Mouse (Mus musculus): Measurements from ENCODE around the gene Fam162b. TPM values are rescaled to one million over a fixed set of nuclear protein-coding genes. Genes with fewer than 3 reads are reported as not detected.

Gene Fam162b
- polyA plus RNA-seq (2015; fragmentation: Nextera tagmentation; extraction: Ambion mirVana) = 50.3 and 55.9 TPM in 2 replicates

DNA sequence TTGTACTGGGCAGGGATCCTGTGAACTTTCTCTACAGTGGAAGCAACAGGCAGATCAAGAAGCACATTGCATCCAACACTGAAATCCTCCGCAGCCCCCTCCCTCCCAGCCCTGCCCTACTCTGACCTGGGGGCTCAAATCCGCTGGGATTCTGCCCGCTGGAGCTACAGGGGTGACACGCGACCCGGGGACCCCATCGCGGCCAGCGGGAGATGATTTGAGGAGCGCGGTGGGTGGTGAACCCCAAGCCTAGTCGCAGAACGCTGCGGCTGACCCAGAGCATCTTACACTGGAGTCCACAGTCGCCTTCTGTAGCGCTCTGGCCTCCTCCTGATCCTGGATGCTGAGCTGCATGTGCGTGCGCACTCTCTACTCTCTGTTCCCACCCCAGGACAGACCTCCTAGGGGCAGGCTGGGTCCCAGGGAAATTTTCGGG is at the start of gene Fam162b:
Gene Fam162b, minus strand, starts transcription at position 379 of the 436 bp plus-strand sequence.
- Histone ChIP-seq H3K27me3 (ENCODE audit: control insufficient read depth, insufficient read depth, low read depth, low read length) (no peaks in the 10 kb centered on the region; the same call in 1 of the 2 replicates), H3K9ac (ENCODE audit: low read length) (peak within 1 kb of the TSS; percentile 60), H3K9me3 (ENCODE audit: control insufficient read depth, low read length) (no peaks in the 10 kb centered on the region), H3K4me3 (ENCODE audit: low read length) (peak within 1 kb of the TSS; percentile 47), H3K36me3 (ENCODE audit: control insufficient read depth, insufficient read depth, low read length) (no peaks in the 10 kb centered on the region), H3K4me2 (ENCODE audit: low read depth, low read length) (peak within 1 kb of the TSS; percentile 72), H3K4me1 (replicated peaks; ENCODE audit: control insufficient read depth, insufficient read depth, low read length) (peaks cover 2% of the 10 kb centered on the region; the same call in 1 of the 2 replicates), H3K27ac (ENCODE audit: low read length) (0 out of 2 replicates have a peak within 1 kb of the TSS, but pooled peaks have one; percentile 13)
- WGBS = 4% methylated on average over 19 of the region's 19 CpGs
- peak; percentile 84 for ATAC-seq (ENCODE audit: low read depth)

- H3K36me3 ChIP-seq (ENCODE audit: control insufficient read depth, insufficient read depth, low read length) = no peaks in the 10 kb centered on the region
- peak; percentile 97 for ATAC-seq (ENCODE audit: low read depth)
- 14% methylated on average over 8 of the region's 8 CpGs for WGBS
- H3K27me3 ChIP-seq (ENCODE audit: control insufficient read depth, insufficient read depth, low read depth, low read length) = no peaks in the 10 kb centered on the region
- H3K4me1 ChIP-seq (replicated peaks; ENCODE audit: control insufficient read depth, insufficient read depth, low read length) = 0 out of 2 replicates have a peak, but pooled peaks cover 3% of the 10 kb centered on the region
- no peaks in the 10 kb centered on the region for H3K9me3 ChIP-seq (ENCODE audit: control insufficient read depth, low read length)
- peak within 1 kb of the TSS; percentile 85 for H3K27ac ChIP-seq (ENCODE audit: low read length)
- no peak within 1 kb of the TSS for H3K9ac ChIP-seq (ENCODE audit: low read length)
- peak within 1 kb of the TSS; percentile 11; the same call in 1 of the 2 replicates for H3K4me2 ChIP-seq (ENCODE audit: low read depth, low read length)
- H3K4me3 ChIP-seq (ENCODE audit: low read length) = no peak within 1 kb of the TSS
Observed at GRCm38 (mm10) chr10:51631411-51632136, 41.3 kb upstream of the Fam162b start, which contains the start of gene Gprc6a. Gprc6a (minus strand) TSS chr10:51631461.

DNA sequence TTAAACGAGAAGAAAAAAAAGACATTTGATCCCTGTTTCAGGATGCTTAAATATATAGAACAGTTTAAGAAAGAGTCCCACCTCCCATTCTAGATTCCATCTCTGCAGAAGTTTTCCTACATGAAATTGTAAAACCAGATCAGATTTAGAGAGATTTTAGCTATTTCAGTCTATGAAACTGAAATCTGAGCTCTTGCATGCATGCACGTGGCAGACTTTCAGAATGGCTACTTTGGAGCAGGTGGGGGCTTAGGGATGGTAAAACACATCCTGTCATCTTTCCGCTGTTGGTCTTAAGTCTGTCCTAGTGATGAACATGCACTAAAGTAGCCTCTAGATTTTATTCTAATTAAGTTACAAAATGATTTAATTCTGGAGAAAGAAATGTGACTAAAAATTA is 30.9 kb upstream of the Fam162b start:
- Histone ChIP-seq H3K4me2 (ENCODE audit: low read depth, low read length) (no peak overlapping the region), H3K27me3 (ENCODE audit: control insufficient read depth, insufficient read depth, low read depth, low read length) (no peaks in the 10 kb centered on the region), H3K4me1 (replicated peaks; ENCODE audit: control insufficient read depth, insufficient read depth, low read length) (no peaks in the 10 kb centered on the region), H3K4me3 (ENCODE audit: low read length) (no peak overlapping the region), H3K9me3 (ENCODE audit: control insufficient read depth, low read length) (no peaks in the 10 kb centered on the region), H3K9ac (ENCODE audit: low read length) (no peak overlapping the region), H3K36me3 (ENCODE audit: control insufficient read depth, insufficient read depth, low read length) (no peaks in the 10 kb centered on the region), H3K27ac (ENCODE audit: low read length) (no peak overlapping the region)
- no peak for ATAC-seq (ENCODE audit: low read depth)
- WGBS = 76% methylated on average over 3 of the region's 3 CpGs

DNA sequence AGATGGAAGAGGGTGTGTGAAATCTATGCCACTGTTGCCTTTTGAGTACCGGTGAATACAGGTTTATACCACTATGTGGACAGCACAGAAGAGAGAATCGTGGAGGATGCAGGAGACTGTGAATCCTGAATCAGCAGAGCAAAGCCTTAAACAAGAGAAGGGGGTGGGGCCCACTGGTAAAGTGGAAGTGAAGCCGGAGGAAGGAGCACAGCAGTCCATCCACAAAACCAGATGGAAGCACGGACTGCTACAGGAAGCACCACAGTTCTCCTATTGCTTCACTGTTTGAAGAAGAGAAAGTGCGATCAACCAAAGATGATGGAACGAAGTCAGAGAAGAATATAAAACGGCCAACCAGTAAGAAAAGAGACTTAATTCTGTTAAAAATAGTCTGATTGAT is 29.8 kb upstream of the Fam162b start:
- ATAC-seq (ENCODE audit: low read depth) = no peak
- H3K4me2 ChIP-seq (ENCODE audit: low read depth, low read length) = no peak overlapping the region
- H3K27ac ChIP-seq (ENCODE audit: low read length) = no peak overlapping the region
- H3K9me3 ChIP-seq (ENCODE audit: control insufficient read depth, low read length) = no peaks in the 10 kb centered on the region
- H3K36me3 ChIP-seq (ENCODE audit: control insufficient read depth, insufficient read depth, low read length) = no peaks in the 10 kb centered on the region
- 61% methylated on average over 7 of the region's 7 CpGs for WGBS
- no peak overlapping the region for H3K4me3 ChIP-seq (ENCODE audit: low read length)
- no peaks in the 10 kb centered on the region for H3K27me3 ChIP-seq (ENCODE audit: control insufficient read depth, insufficient read depth, low read depth, low read length)
- H3K9ac ChIP-seq (ENCODE audit: low read length) = no peak overlapping the region
- no peaks in the 10 kb centered on the region for H3K4me1 ChIP-seq (replicated peaks; ENCODE audit: control insufficient read depth, insufficient read depth, low read length)

DNA sequence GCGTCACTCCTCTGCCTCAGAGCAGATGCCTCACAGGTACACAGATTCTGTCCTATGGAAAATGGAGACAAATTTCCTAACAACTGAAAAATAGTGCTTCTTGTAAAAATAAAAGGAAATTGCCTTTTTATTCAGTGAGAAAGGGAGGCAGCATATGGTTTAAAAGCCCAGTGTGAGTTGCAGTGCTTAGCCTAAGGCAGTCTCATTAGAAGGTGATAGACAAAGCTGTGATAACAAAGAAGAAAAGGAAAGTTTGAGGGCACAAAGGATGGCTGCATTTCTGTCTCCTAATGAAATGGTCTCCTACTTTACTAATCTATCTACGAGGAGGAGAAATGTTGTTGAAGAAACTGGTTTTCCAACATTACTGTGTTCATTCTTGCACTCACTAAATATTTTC is 28.2 kb upstream of the Fam162b start:
- Histone ChIP-seq H3K27me3 (ENCODE audit: control insufficient read depth, insufficient read depth, low read depth, low read length) (no peaks in the 10 kb centered on the region), H3K27ac (ENCODE audit: low read length) (no peak overlapping the region), H3K36me3 (ENCODE audit: control insufficient read depth, insufficient read depth, low read length) (no peaks in the 10 kb centered on the region), H3K4me3 (ENCODE audit: low read length) (no peak overlapping the region), H3K9ac (ENCODE audit: low read length) (no peak overlapping the region), H3K9me3 (ENCODE audit: control insufficient read depth, low read length) (no peaks in the 10 kb centered on the region), H3K4me2 (ENCODE audit: low read depth, low read length) (no peak overlapping the region), H3K4me1 (replicated peaks; ENCODE audit: control insufficient read depth, insufficient read depth, low read length) (no peaks in the 10 kb centered on the region)
- 73% methylated on average over 2 of the region's 2 CpGs for WGBS
- no peak for ATAC-seq (ENCODE audit: low read depth)

DNA sequence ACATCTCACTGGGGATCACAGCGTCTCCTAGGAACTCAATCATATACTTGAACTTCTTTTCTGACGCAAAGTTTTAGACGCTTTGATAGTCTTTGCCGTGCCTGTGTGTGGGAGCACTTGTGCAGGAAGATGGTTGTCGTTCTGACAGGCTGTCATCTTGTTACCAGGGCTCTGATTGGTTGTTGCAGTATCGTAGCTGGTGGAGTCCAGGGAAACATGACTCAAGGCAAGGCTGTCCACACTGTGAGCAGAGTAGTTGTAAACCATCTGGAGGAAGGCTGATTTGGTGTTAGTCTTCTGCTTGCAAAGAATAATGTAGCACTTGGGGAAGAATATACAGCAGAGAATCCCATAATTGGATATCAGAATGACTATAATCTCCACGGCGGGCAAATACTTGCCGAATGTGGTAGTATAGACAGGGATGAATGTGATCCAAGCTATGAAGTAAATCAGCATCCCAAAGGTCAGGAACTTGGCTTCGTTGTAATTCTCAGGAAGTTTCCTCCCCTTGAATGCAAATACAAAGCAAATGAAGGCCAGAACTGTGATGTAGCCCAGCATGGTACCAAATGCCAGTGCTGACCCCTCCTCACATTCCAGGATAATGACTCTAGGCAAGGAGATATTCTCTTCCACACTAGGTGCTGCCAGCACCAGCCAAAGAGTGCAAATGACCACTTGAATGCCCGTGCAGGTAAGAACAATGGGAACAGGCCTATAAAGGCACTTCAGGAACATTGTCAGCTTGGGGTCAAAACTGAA is 24.7 kb upstream of the Fam162b start:
- WGBS = 71% methylated on average over 11 of the region's 11 CpGs
- ATAC-seq (ENCODE audit: low read depth) = no peak
- Histone ChIP-seq H3K4me3 (ENCODE audit: low read length) (no peak overlapping the region), H3K9ac (ENCODE audit: low read length) (no peak overlapping the region), H3K36me3 (ENCODE audit: control insufficient read depth, insufficient read depth, low read length) (no peaks in the 10 kb centered on the region), H3K9me3 (ENCODE audit: control insufficient read depth, low read length) (no peaks in the 10 kb centered on the region), H3K4me1 (replicated peaks; ENCODE audit: control insufficient read depth, insufficient read depth, low read length) (no peaks in the 10 kb centered on the region), H3K27ac (ENCODE audit: low read length) (no peak overlapping the region), H3K27me3 (ENCODE audit: control insufficient read depth, insufficient read depth, low read depth, low read length) (no peaks in the 10 kb centered on the region), H3K4me2 (ENCODE audit: low read depth, low read length) (no peak overlapping the region)

- Histone ChIP-seq H3K4me3 (ENCODE audit: low read length) (no peak overlapping the region), H3K27me3 (ENCODE audit: control insufficient read depth, insufficient read depth, low read depth, low read length) (no peaks in the 10 kb centered on the region), H3K9ac (ENCODE audit: low read length) (no peak overlapping the region), H3K9me3 (ENCODE audit: control insufficient read depth, low read length) (no peaks in the 10 kb centered on the region), H3K4me2 (ENCODE audit: low read depth, low read length) (no peak overlapping the region), H3K4me1 (replicated peaks; ENCODE audit: control insufficient read depth, insufficient read depth, low read length) (no peaks in the 10 kb centered on the region), H3K36me3 (ENCODE audit: control insufficient read depth, insufficient read depth, low read length) (no peaks in the 10 kb centered on the region), H3K27ac (ENCODE audit: low read length) (no peak overlapping the region)
- 0 out of 2 replicates have a peak, but pooled peaks have one; percentile 34 for ATAC-seq (ENCODE audit: low read depth)
- 43% methylated on average over 3 of the region's 3 CpGs for WGBS
Observed at GRCm38 (mm10) chr10:51613421-51613820, 23.1 kb upstream of the Fam162b start.

- Histone ChIP-seq H3K27ac (ENCODE audit: low read length) (no peak overlapping the region), H3K4me1 (replicated peaks; ENCODE audit: control insufficient read depth, insufficient read depth, low read length) (no peaks in the 10 kb centered on the region), H3K9ac (ENCODE audit: low read length) (no peak overlapping the region), H3K4me2 (ENCODE audit: low read depth, low read length) (no peak overlapping the region), H3K9me3 (ENCODE audit: control insufficient read depth, low read length) (no peaks in the 10 kb centered on the region), H3K36me3 (ENCODE audit: control insufficient read depth, insufficient read depth, low read length) (no peaks in the 10 kb centered on the region), H3K4me3 (ENCODE audit: low read length) (no peak overlapping the region), H3K27me3 (ENCODE audit: control insufficient read depth, insufficient read depth, low read depth, low read length) (no peaks in the 10 kb centered on the region)
- WGBS = 27% methylated on average over 9 of the region's 9 CpGs
- ATAC-seq (ENCODE audit: low read depth) = 0 out of 2 replicates have a peak, but pooled peaks have one; percentile 28
Observed at GRCm38 (mm10) chr10:51611969-51612682, 21.8 kb upstream of the Fam162b start.

Measured in lung, embryonic 16.5 days (tissue).